Mouse (Mus musculus) cerebellum, adult 9-11 months (tissue): ENCODE data around the gene Olfr267.

Source experiments
- DNase-seq: peaks from one replicate; pipeline ENCODE4 v3.0.0; 2022

Olfr267 gene

DNA sequence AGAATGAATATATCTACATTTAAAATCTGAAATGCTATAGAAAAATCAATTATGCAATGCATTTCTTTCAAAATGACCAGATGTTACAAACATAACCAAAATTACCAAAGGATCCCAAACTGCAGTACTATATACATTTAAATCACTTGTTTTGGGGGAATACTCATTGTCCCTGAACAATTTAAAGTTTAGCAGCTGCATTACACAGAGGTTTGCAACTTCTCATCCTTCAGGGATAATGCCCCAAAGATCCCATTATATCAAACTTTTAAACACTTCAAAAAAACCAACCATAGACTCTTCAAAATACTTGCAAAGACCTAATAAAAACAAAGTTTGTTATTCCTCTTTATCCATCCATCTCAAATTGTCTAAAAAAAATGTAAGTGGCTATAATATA, at the start of gene Olfr267:
Olfr267 (minus strand) TSS at position 101 of the 400 bp plus-strand sequence.
- DNase-seq = no peak

- no peak for DNase-seq
Observed at GRCm38 (mm10) chr4:58832908-58833307, 45.4 kb upstream of the Olfr267 start.

- DNase-seq = no peak
Observed at GRCm38 (mm10) chr4:58825921-58826320, 38.4 kb upstream of the Olfr267 start.

DNA sequence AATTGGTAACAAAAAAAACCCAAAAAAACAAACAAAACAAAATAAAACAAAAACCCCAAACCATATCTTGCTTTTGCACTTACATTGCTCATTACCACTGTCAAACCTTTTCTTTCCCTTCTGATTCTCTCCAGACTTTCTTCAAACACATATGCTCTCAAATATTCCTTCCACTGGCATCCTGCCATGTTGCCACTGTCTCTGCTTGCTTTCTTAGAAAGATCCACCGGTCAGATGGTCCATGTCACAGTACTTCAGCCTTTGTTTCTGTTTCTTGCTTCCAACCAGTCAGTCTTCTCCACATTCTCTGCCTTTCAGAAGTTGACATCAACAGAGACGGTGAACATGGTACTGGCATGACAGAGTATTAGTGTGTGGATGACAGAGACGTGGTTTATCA, 857 bp downstream of the Olfr267 start:
- DNase-seq = no peak

GRCm38 (mm10) chr4:58763417-58763816, 24.1 kb downstream of the Olfr267 start:
- DNase-seq = no peak

DNA sequence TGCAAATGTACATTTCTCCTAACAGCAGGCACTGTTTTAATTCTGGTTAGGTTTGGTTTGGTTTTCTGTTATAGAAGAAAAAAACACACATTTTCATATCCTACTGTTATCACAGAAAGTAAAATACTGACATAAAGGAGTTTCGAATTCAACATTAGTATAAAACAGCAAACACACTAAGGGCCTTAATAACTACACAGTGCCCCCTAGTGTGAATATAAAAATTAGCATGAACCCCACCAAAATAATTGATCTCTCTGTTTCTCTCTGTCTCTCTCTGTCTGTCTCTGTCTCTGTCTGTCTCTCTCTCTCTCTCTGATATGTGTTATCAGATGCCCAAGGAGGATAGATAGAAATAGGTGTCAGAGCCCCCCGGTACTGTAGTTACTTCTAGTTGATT, 38.0 kb downstream of the Olfr267 start:
- no peak for DNase-seq

DNA sequence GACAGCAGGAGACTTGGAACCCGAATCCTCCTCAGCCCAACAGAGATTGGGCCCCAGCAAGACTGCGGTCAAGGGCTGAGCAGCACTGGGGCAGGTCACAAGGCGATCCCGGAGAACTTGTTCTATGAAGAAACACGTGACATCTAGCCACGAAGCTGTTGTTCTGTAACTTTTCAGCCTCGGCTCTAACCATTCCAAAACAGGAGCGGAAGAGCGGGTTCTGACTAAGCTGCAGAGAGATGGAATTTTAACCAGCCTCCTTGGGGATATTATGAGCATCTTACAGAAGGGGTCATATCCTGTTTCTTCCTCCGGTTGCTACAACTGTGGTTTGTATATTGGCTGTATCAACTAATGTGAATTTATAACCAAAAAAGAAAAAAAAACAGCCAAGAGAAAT, 38.4 kb downstream of the Olfr267 start:
- DNase-seq = no peak

GRCm38 (mm10) chr4:58745583-58746222, 41.8 kb downstream of the Olfr267 start:
- DNase-seq = no peak

DNA sequence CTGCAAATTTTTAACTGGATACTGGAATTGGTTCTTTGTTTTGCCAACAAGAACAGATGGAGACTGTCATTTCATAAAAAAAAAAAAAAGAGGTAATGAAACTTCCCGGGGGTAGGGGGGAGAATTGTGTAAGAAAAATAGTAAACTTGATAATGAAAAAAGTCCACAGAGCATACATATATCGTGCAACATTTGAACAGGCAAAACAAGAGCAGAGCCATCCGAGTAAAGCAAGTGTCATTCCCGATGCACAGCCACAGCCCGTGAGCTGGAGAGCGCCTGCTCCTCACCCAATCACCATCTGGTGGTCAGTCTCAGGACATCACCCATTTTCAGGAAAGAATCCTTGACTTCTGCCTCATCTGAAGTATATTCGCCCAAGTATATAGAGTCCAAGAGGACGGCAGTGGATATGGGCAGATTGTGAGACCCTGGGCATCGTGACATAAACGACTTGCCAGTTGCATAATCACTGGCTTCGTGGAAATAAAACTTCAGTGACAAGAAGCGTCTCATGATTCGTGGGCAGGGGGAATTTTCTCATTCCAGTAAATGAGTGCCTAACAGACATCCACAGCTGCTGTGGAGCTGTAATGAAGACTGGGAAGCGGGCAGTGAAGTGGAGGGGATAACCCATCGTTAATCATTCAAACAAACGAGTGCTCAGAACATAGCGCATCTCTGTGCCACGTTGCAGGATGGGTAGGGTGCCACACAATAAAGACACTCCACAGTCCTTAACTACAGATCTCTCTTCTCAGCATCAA, 50.5 kb downstream of the Olfr267 start:
- DNase-seq = no peak
